Mouse (Mus musculus): ENCODE results near the gene Wdcp. TPM values are rescaled to one million over a fixed set of nuclear protein-coding genes. Genes with fewer than 3 reads are reported as not detected.

The Wdcp gene
- total RNA-seq, 2 experiments from 2014 or later = 0.19 to 1.2 TPM

DNA sequence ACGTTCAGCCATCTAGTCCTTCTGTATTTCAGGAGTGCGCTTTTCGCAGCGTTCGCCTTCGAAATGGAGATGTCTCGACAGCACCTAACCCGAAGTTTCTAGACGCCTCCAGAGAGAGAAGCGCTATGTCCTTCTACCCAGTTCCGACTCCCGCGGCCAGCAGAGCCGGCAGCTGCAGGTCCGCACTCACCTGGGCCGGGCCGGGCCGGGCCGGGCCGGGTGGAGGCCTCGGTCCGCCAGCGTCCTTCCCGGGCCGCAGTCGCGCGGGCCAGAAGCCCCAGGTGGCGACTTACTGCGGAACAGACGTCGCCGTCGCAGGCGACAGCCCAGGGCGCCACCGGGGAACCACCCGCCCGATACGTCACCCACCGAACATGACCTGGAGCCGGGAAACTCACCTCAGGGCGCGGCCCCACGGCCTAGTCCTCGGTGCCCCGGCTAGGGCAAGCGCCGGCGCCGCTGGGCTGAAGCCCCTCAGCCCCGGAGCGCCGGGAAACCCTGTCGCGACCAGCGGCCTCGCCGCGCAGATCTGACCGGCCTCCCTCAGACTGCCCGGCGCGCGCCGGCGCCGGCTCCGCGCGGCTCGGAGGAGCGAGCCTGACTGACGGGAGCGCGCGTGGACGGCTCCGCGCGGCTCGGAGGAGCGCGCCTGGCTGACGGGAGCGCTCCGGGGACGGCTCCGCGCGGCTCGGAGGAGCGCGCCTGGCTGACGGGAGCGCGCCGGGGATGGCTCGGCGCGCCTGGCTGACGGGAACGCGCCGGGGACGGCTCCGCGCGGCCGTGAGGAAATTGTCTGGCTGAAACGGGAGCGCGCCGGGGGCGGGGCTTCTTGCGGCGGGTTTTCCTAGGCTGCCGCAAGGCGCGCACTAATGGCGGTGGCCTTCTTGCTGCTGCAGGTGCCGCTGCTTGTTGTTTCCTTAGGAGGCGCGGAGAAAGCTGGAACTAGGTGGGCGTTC lies 64.1 kb downstream of the Wdcp start, which contains the start of gene Ubxn2a:
Gene Ubxn2a, minus strand, starts transcription at position 755 of the 956 bp plus-strand sequence.
- ATAC-seq (replicated peaks; ENCODE audit: low FRiP score, poor library complexity, severe bottlenecking) = peak; percentile 86

DNA sequence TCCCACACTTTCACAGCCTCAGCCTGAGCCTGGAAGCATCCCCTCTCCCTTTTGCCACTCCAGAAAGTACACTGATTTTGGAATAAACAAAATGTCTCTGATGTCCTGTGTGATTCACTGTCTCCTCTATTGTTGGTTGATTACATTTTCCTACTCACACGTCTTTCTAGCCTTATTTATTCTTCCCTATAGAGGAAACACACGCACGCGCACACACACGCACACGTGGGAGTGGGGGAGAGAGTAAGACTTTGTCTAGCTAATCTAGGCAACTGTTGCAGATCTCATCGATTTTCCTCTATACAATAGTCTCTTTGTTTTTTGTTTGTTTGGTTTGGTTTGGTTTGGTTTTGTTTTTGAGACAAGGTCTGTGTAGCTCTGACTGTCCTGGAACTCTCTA lies 65.3 kb downstream of the Wdcp start:
- no peak for ATAC-seq (replicated peaks; ENCODE audit: low FRiP score, poor library complexity, severe bottlenecking)

Other genes with a start within 250 kb of the Wdcp start
- gene Fam228a, start 104.9 kb upstream of the Wdcp start, total RNA-seq (2015; ENCODE audit: low replicate concordance) = not detected in 2 replicates
- gene Fam228a, start 104.9 kb upstream of the Wdcp start, total RNA-seq (2017; ENCODE audit: low replicate concordance) = 1.7 TPM in 1 of 2 replicates, not detected in the other
- not detected in 2 replicates for gene Pfn4, start 74.3 kb upstream of the Wdcp start, total RNA-seq (2015; ENCODE audit: low replicate concordance)
- 2.7 TPM in 1 of 2 replicates, not detected in the other for gene Pfn4, start 74.3 kb upstream of the Wdcp start, total RNA-seq (2017; ENCODE audit: low replicate concordance)
- gene Fam228b, start 74.0 kb upstream of the Wdcp start, total RNA-seq (2015; ENCODE audit: low replicate concordance) = not detected in 2 replicates
- not detected in 2 replicates for gene Fam228b, start 74.0 kb upstream of the Wdcp start, total RNA-seq (2017; ENCODE audit: low replicate concordance)
- 94.0 and 156 TPM in 2 replicates for gene Sf3b6, start 25.8 kb upstream of the Wdcp start, total RNA-seq (2015; ENCODE audit: low replicate concordance)
- 52.9 and 65.2 TPM in 2 replicates for gene Sf3b6, start 25.8 kb upstream of the Wdcp start, total RNA-seq (2017; ENCODE audit: low replicate concordance)
- not detected in 2 replicates for gene Fkbp1b, start 1.7 kb upstream of the Wdcp start, total RNA-seq (2015; ENCODE audit: low replicate concordance)
- gene Fkbp1b, start 1.7 kb upstream of the Wdcp start, total RNA-seq (2017; ENCODE audit: low replicate concordance) = 2.1 and 3.9 TPM in 2 replicates
- 137 and 176 TPM in 2 replicates for gene Mfsd2b, start 31.1 kb downstream of the Wdcp start, total RNA-seq (2015; ENCODE audit: low replicate concordance)
- gene Mfsd2b, start 31.1 kb downstream of the Wdcp start, total RNA-seq (2017; ENCODE audit: low replicate concordance) = 199 and 226 TPM in 2 replicates
- 15.9 and 20.9 TPM in 2 replicates for gene Ubxn2a, start 64.4 kb downstream of the Wdcp start, total RNA-seq (2015; ENCODE audit: low replicate concordance)
- gene Ubxn2a, start 64.4 kb downstream of the Wdcp start, total RNA-seq (2017; ENCODE audit: low replicate concordance) = 30.9 and 40.6 TPM in 2 replicates
- gene Atad2b, start 74.0 kb downstream of the Wdcp start, total RNA-seq (2015; ENCODE audit: low replicate concordance) = 46.8 and 70.3 TPM in 2 replicates
- 59.0 and 63.4 TPM in 2 replicates for gene Atad2b, start 74.0 kb downstream of the Wdcp start, total RNA-seq (2017; ENCODE audit: low replicate concordance)

All from erythroblast, adult 5-6 weeks (primary cell).